21 mouse cellular contexts compared by ENCODE assay signal in genomic region chr12:116596993-116597392, GRCm38 (mm10).
DNase-seq lines count a peak whose midpoint lies in the region; ATAC-seq and TF ChIP-seq lines count a peak whose summit lies in the region.
"Had no signal": no experiment of that assay in that cellular context is flagged by ENCODE, and none has a peak within 500 bp of the region (broad histone marks: within the 10 kb centered on the region; RNA-seq: fewer than 3 reads in every experiment).

No protein-coding gene starts in this region.

- H3K36me3 ChIP-seq in lung, postnatal 0 days (ENCODE audit: insufficient read depth, low read length), result no peaks in the 10 kb centered on the region
- no peaks in the 10 kb centered on the region for H3K36me3 ChIP-seq in stomach, postnatal 0 days (ENCODE audit: control insufficient read depth, insufficient read depth, low read length)
- H3K36me3 ChIP-seq: forebrain, embryonic 10.5 days; heart, embryonic 12.5 days; hindbrain, embryonic 13.5 days; midbrain, embryonic 10.5 days had no signal

- H3K4me2 ChIP-seq in lung, postnatal 0 days (replicated peaks; ENCODE audit: low read depth, low read length), result no peak overlapping the region
- H3K4me2 ChIP-seq in stomach, postnatal 0 days (replicated peaks; ENCODE audit: low read depth), result no peak overlapping the region
- H3K4me2 ChIP-seq: heart, embryonic 12.5 days; hindbrain, embryonic 13.5 days; liver, embryonic 11.5 days had no signal

- H3K9ac ChIP-seq in lung, postnatal 0 days (replicated peaks; ENCODE audit: low read depth), result no peak overlapping the region
- no peak overlapping the region for H3K9ac ChIP-seq in stomach, postnatal 0 days (ENCODE audit: low read length)
- H3K9ac ChIP-seq: heart, embryonic 12.5 days; hindbrain, embryonic 13.5 days had no signal

- H3K27me3 ChIP-seq in lung, postnatal 0 days (replicated peaks; ENCODE audit: insufficient read depth, low read length), result no peaks in the 10 kb centered on the region
- H3K27me3 ChIP-seq in stomach, postnatal 0 days (ENCODE audit: control insufficient read depth, insufficient read depth, low read length), result no peaks in the 10 kb centered on the region
- H3K27me3 ChIP-seq: heart, embryonic 12.5 days; hindbrain, embryonic 13.5 days had no signal

- TF ChIP-seq CTCF in lung, postnatal 0 days (IDR thresholded peaks at IDR 0.05), result no peak
- no peak for TF ChIP-seq CTCF in stomach, postnatal 0 days (IDR thresholded peaks at IDR 0.05; ENCODE audit: low read depth)

- H3K4me3 ChIP-seq in lung, postnatal 0 days (ENCODE audit: low read depth, low read length), result no peak overlapping the region
- H3K4me3 ChIP-seq in stomach, postnatal 0 days (ENCODE audit: low read depth, low read length), result no peak overlapping the region
- H3K4me3 ChIP-seq: forebrain, embryonic 10.5 days; gastrocnemius, adult 2 months; heart, embryonic 12.5 days; hindbrain, embryonic 13.5 days; midbrain, embryonic 10.5 days had no signal

- 84% methylated on average over 20 of the region's 20 CpGs for WGBS in lung, postnatal 0 days
- WGBS in stomach, postnatal 0 days, result 88% methylated on average over 20 of the region's 20 CpGs

- no peak overlapping the region for H3K27ac ChIP-seq in lung, postnatal 0 days (ENCODE audit: low read length)
- no peak overlapping the region for H3K27ac ChIP-seq in stomach, postnatal 0 days (replicated peaks)
- H3K27ac ChIP-seq: forebrain, embryonic 10.5 days; gastrocnemius, adult 2 months; hindbrain, embryonic 13.5 days; midbrain, embryonic 10.5 days had no signal

- ATAC-seq in lung, postnatal 0 days, result no peak
- ATAC-seq in granulocyte monocyte progenitor cell, adult 5-6 weeks (replicated peaks; ENCODE audit: poor library complexity, severe bottlenecking), result peak; percentile 67
- peak; percentile 86 for ATAC-seq in stomach, postnatal 0 days (ENCODE audit: low FRiP score, low TSS enrichment)
- ATAC-seq: inflammation-experienced regulatory T-cells, adult 6 months had no signal

- H3K9me3 ChIP-seq in lung, postnatal 0 days (ENCODE audit: low read length), result no peaks in the 10 kb centered on the region
- H3K9me3 ChIP-seq in stomach, postnatal 0 days (ENCODE audit: control insufficient read depth, low read length), result no peaks in the 10 kb centered on the region
- H3K9me3 ChIP-seq: forebrain, embryonic 10.5 days; heart, embryonic 12.5 days; hindbrain, embryonic 13.5 days; midbrain, embryonic 10.5 days had no signal

- H3K4me1 ChIP-seq in lung, postnatal 0 days (ENCODE audit: insufficient read depth, low read depth, low read length), result no peaks in the 10 kb centered on the region
- no peaks in the 10 kb centered on the region for H3K4me1 ChIP-seq in stomach, postnatal 0 days (replicated peaks; ENCODE audit: control insufficient read depth, insufficient read depth)
- H3K4me1 ChIP-seq: heart, embryonic 12.5 days had no signal

- DNase-seq in lung, postnatal 0 days (ENCODE audit: low spot score), result peak; percentile 19
- DNase-seq in lung, postnatal 10 days, result no peak
- peak; percentile 24 for DNase-seq in NIH3T3 (ENCODE audit: low read depth)
- DNase-seq in stomach, postnatal 0 days (ENCODE audit: low spot score), result no peak
- DNase-seq in ovary, postnatal 14 days (ENCODE audit: low spot score), result no peak
- DNase-seq in neural tube, embryonic 10.5 days (ENCODE audit: extremely low spot score, low spot score), result no peak
- DNase-seq: cerebellum, postnatal 10 days; gastrocnemius, adult 2 months; kidney, adult 2 months; kidney, postnatal 25 days; left cerebral cortex, postnatal 4 days; lung, postnatal 36 days; right cerebral cortex, postnatal 4 days; thymus, postnatal 14 days had no signal

- TF ChIP-seq EP300 in lung, postnatal 0 days (IDR thresholded peaks at IDR 0.05), result no peak
- no peak for TF ChIP-seq EP300 in stomach, postnatal 0 days (optimal IDR thresholded peaks at IDR 0.05)

Comparison
In these comparisons a context has a peak if more than half of its experiments do, and no peak if none do; other contexts are left out.
1. DNase-seq: peak in lung, postnatal 0 days (single experiment) and NIH3T3 (single experiment); none in lung, postnatal 10 days (single experiment), stomach, postnatal 0 days (single experiment), ovary, postnatal 14 days (single experiment) and neural tube, embryonic 10.5 days (single experiment).